11 mouse cellular contexts compared by ENCODE assay signal in the genomic region with DNA sequence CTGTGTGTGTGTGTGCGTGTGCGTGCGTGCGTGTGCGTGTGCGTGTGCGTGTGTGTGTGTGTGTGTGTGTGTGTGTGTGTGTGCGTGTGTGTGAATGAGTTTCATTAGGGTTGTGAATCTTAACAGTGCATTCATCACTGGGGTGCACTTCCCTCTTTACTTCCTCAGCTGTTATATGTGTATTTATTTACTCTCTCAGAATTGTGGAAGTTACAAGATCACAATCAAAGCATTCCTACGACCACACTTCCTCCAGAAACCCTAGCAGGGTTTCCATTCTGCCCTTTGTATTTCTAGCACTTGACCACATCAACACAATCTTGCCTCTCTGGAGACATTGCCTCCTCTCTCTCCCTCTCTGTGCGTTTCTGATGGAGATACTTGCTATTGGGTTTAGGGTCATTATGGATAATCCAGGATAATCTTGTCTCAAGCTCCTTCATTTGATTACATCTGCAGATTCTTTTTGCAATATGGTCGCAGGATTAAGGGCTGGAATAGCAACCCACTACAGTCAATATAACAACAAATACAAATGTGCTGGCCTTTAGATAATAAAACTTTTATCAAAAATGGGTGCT.
"Had no signal": no experiment of that assay in that cellular context is flagged by ENCODE, and none has a peak within 500 bp of the region (broad histone marks: within the 10 kb centered on the region; RNA-seq: fewer than 3 reads in every experiment).

No protein-coding gene starts in this region.

- DNase-seq: kidney, adult 18-20 months; kidney, postnatal 25 days; layer of hippocampus, postnatal 36 days; liver, embryonic 13.5 days; lung, adult 2 months; right cerebral cortex, postnatal 25 days; spleen, adult 18-20 months; thymus, postnatal 36 days had no signal

- ATAC-seq: intestine, embryonic 16.5 days; midbrain, embryonic 13.5 days; midbrain, embryonic 16.5 days had no signal
